Mouse (Mus musculus): ENCODE measurements around the gene Lrrc7. TPM values are rescaled to one million over a fixed set of nuclear protein-coding genes. Genes with fewer than 3 reads are reported as not detected.

Gene Lrrc7
- total RNA-seq, 1 experiment: not detected

GRCm38 (mm10) chr3:158035866-158036265, 526.2 kb downstream of the Lrrc7 start:
- Histone ChIP-seq H3K4me1 (ENCODE audit: control insufficient read depth in 2 of 2, insufficient read depth in 2 of 2, low read length in 2 of 2, poor library complexity in 1 of 2) (peaks cover 0 to 5% of the 10 kb centered on the region in 2 experiments; a peak in 1 of 4 replicates), H3K9me3 (ENCODE audit: control insufficient read depth, insufficient read depth, low read depth, low read length) (no peaks in the 10 kb centered on the region), H3K36me3 (ENCODE audit: control insufficient read depth, insufficient read depth, low read length, poor library complexity, severe bottlenecking) (no peaks in the 10 kb centered on the region; the same call in 1 of the 2 replicates), H3K27ac (ENCODE audit: insufficient read depth, low read depth, low read length, poor library complexity, severe bottlenecking) (peak overlapping the region; percentile 70; the same call in 1 of the 2 replicates), H3K9ac (ENCODE audit: insufficient read depth, low read depth, low read length, poor library complexity, severe bottlenecking) (peak overlapping the region; percentile 96), H3K4me3 (ENCODE audit: insufficient read depth in 1 of 2, low read depth in 1 of 2, low read length in 2 of 2, poor library complexity in 1 of 2, severe bottlenecking in 1 of 2) (peak overlapping the region; percentile 90 to 93)
- no peak for DNase-seq (ENCODE audit: low read depth, low spot score)
- TF ChIP-seq MAFK (IDR thresholded peaks at IDR 0.05; ENCODE audit: insufficient read depth, low read depth, low read length) (no peak), CHD2 (IDR thresholded peaks at IDR 0.05; ENCODE audit: low read depth, low read length) (no peak), HCFC1 (IDR thresholded peaks at IDR 0.05; ENCODE audit: borderline replicate concordance, insufficient read depth, low read length) (no peak), ZNF384 (IDR thresholded peaks at IDR 0.05; ENCODE audit: low read depth, low read length) (no peak), ZC3H11A (IDR thresholded peaks at IDR 0.05; ENCODE audit: borderline replicate concordance, low read depth, low read length) (no peak)
- in situ Hi-C loops (cut with MboI; ENCODE audit: low sequenced_read_pairs in 2 of 2, unreplicated experiment in 2 of 2): loop anchor here in 1 of 2 experiments (5.0 kb wide), 1 partner anchor 84 kb away; no protein-coding TSS in a partner anchor
